In the genomic region with DNA sequence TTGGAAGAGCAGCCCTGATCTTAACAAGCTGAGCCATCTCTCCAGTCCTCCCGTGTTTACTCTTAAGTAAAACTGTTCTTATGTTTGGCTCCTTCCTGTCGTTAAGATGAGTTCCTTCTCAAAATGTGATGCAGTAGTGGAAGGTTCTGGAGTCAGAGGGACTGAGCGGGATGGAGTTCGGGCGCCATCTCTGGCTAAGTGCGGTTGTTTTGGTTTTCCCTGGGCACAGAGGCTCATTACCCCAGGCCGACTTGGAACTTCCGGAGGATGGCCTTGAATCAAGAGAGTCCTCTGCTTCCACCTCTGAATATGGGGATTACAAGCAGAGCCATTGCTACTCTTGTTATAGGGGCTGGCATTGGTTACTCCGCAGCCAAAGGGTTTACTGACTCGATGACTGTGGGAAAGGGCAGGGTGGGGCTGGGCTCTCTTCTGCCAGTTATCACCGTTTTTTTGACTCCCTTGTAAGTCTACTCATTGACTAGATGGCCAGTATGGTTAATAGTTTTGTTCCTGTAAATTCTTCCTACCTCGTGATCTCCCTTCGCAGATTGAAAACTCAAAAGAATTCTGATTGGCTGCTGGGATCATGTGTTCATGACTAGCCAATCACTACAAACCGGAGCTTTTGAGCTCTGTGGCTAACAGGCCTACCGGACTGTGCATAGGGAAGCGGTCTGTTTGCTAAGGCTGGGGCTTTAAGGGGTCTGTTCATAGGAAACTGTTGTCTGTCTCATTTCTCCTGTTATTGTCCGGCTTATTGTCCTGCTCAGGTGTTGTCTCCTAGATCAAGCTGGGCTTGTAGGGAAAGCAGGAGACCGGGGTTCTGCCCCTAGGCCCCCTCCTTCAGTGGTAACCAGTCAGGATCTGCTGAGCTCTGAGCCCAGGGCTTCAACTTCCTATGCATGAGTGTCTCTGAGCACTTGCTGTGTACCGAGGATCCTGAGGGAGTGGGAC, we compare ENCODE assay signal across 7 mouse cellular contexts. TPM values are rescaled to one million over a fixed set of nuclear protein-coding genes. Genes with fewer than 3 reads are reported as not detected.
A peak's percentile ranks its signal among the peaks of the same experiment; 100 is the strongest.
DNase-seq lines count a peak whose midpoint lies in the region; ATAC-seq and TF ChIP-seq lines count a peak whose summit lies in the region.

No protein-coding gene starts in this region.

- H3K9ac ChIP-seq in MEL (ENCODE audit: control insufficient read depth, low read depth, low read length, poor library complexity, severe bottlenecking): peak overlapping the region; percentile 68
- H3K9ac ChIP-seq in stomach, embryonic 14.5 days (replicated peaks; ENCODE audit: low read depth, low read length): no peak overlapping the region

- peak; percentile 37 to 63; a peak in 3 of 4 replicates for ATAC-seq in hematopoietic stem cell, adult 5-6 weeks (replicated peaks in 1 of 2; ENCODE audit: insufficient read depth in 1 of 2, low FRiP score in 2 of 2, low TSS enrichment in 1 of 2, low read depth in 1 of 2, poor library complexity in 2 of 2, severe bottlenecking in 2 of 2)
- ATAC-seq in megakaryocyte-erythroid progenitor cell, adult 5-6 weeks (replicated peaks; ENCODE audit: low FRiP score, low TSS enrichment, poor library complexity, severe bottlenecking): 0 out of 2 replicates have a peak, but pooled peaks have one; percentile 39
- ATAC-seq in stomach, embryonic 14.5 days (ENCODE audit: insufficient number of reproducible peaks, insufficient read depth, low FRiP score, low read depth): 0 out of 2 replicates have a peak, but pooled peaks have one; percentile 66

- no peaks in the 10 kb centered on the region for H3K9me3 ChIP-seq in MEL (replicated peaks; ENCODE audit: insufficient read depth, low read length)
- H3K9me3 ChIP-seq in erythroblast, embryonic 14.5 days (ENCODE audit: control insufficient read depth, low read length): no peaks in the 10 kb centered on the region
- no peaks in the 10 kb centered on the region for H3K9me3 ChIP-seq in stomach, embryonic 14.5 days (ENCODE audit: control insufficient read depth, low read depth, low read length)

- TF ChIP-seq EP300 in MEL (IDR thresholded peaks at IDR 0.05; ENCODE audit: low read depth in 1 of 2, low read length in 2 of 2): peak in 1 of 2 experiments; percentile 54; a peak in 3 of 4 replicates

- H3K27ac ChIP-seq in MEL (ENCODE audit: control insufficient read depth, low read depth, low read length): peak overlapping the region; percentile 88
- H3K27ac ChIP-seq in brown adipose tissue, adult 24 weeks (replicated peaks; ENCODE audit: low read depth, low read length): peak overlapping the region; percentile 22
- H3K27ac ChIP-seq in stomach, embryonic 14.5 days (ENCODE audit: low read length): peak overlapping the region; percentile 94

- H3K4me2 ChIP-seq in stomach, embryonic 14.5 days (replicated peaks; ENCODE audit: low read depth, low read length): peak overlapping the region; percentile 34

- peak; percentile 13 for TF ChIP-seq RAD21 in MEL (IDR thresholded peaks at IDR 0.05; ENCODE audit: low read depth, low read length)

- intact Hi-C loops in left cerebral cortex, postnatal 25 days (cut with DNase I): no loop called here

- H3K27me3 ChIP-seq in MEL (ENCODE audit: control insufficient read depth in 1 of 2, insufficient read depth in 2 of 2, low read length in 2 of 2): no peaks in the 10 kb centered on the region
- H3K27me3 ChIP-seq in erythroblast, embryonic 14.5 days (ENCODE audit: control insufficient read depth): no peaks in the 10 kb centered on the region
- no peaks in the 10 kb centered on the region for H3K27me3 ChIP-seq in stomach, embryonic 14.5 days (ENCODE audit: control insufficient read depth, insufficient read depth, low read length)

- peaks cover 0 to 23% of the 10 kb centered on the region in 2 experiments; a peak in 2 of 4 replicates for H3K36me3 ChIP-seq in MEL (ENCODE audit: control insufficient read depth in 1 of 2, insufficient read depth in 2 of 2, low read length in 2 of 2)
- H3K36me3 ChIP-seq in erythroblast, embryonic 14.5 days (ENCODE audit: control insufficient read depth): peaks cover 43% of the 10 kb centered on the region
- H3K36me3 ChIP-seq in stomach, embryonic 14.5 days (ENCODE audit: control insufficient read depth, insufficient read depth, low read length): peaks cover 3% of the 10 kb centered on the region; the same call in 1 of the 2 replicates

- peak overlapping the region; percentile 55 to 75 for H3K4me3 ChIP-seq in MEL (ENCODE audit: control insufficient read depth in 1 of 2, insufficient read depth in 1 of 2, low read depth in 2 of 2, low read length in 2 of 2)
- H3K4me3 ChIP-seq in brown adipose tissue, adult 24 weeks (ENCODE audit: insufficient read depth, low read depth, low read length): peak overlapping the region; percentile 38
- H3K4me3 ChIP-seq in erythroblast, embryonic 14.5 days (replicated peaks): peak overlapping the region; percentile 60
- no peak overlapping the region for H3K4me3 ChIP-seq in stomach, embryonic 14.5 days (ENCODE audit: low read depth, low read length)

- H3K79me2 ChIP-seq in MEL (ENCODE audit: control insufficient read depth, insufficient read depth, low read length, poor library complexity): peaks cover 27% of the 10 kb centered on the region

- H3K4me1 ChIP-seq in MEL (ENCODE audit: control insufficient read depth in 1 of 2, insufficient read depth in 2 of 2, low read length in 2 of 2): peaks cover 6 to 11% of the 10 kb centered on the region in 2 experiments
- H3K4me1 ChIP-seq in brown adipose tissue, adult 24 weeks (ENCODE audit: control insufficient read depth, insufficient read depth, insufficient read length, low read length): peaks cover 17% of the 10 kb centered on the region
- H3K4me1 ChIP-seq in erythroblast, embryonic 14.5 days (ENCODE audit: control insufficient read depth): peaks cover 53% of the 10 kb centered on the region
- peaks cover 26% of the 10 kb centered on the region for H3K4me1 ChIP-seq in stomach, embryonic 14.5 days (ENCODE audit: control insufficient read depth, insufficient read depth, low read length)

- WGBS in stomach, embryonic 14.5 days: 60% methylated on average over 19 of the region's 19 CpGs

- peak in 1 of 2 experiments; percentile 81; a peak in 2 of 4 replicates for TF ChIP-seq POLR2A in MEL (IDR thresholded peaks at IDR 0.05; ENCODE audit: control insufficient read depth in 1 of 2, insufficient read depth in 1 of 2, low read depth in 1 of 2, low read length in 2 of 2, poor library complexity in 1 of 2)

- DNase-seq in MEL (ENCODE audit: low read depth, low spot score): peak; percentile 96
- DNase-seq in left cerebral cortex, postnatal 25 days (ENCODE audit: low spot score in 2 of 2): peak; percentile 53 to 64

- peak in 2 of 3 experiments; percentile 24 to 32; a peak in 2 of 6 replicates for TF ChIP-seq CTCF in MEL (IDR thresholded peaks at IDR 0.05 in 2 of 3, conservative IDR thresholded peaks at IDR 0.05 in 1 of 3; ENCODE audit: control insufficient read depth in 1 of 3, insufficient read depth in 1 of 3, low read depth in 2 of 3, low read length in 3 of 3, poor library complexity in 1 of 3, severe bottlenecking in 1 of 3)

TF ChIP-seq in MEL, 35 proteins besides CTCF, POLR2A, EP300 and RAD21 (continues in another document):
- TF ChIP-seq GABPA (IDR thresholded peaks at IDR 0.05; ENCODE audit: low read depth, low read length) (no peak), TCF12 (IDR thresholded peaks at IDR 0.05; ENCODE audit: low read depth, low read length) (no peak; the same call in 1 of the 2 replicates), MAX (IDR thresholded peaks at IDR 0.05; ENCODE audit: low read length) (peak; percentile 94), UBTF (IDR thresholded peaks at IDR 0.05; ENCODE audit: borderline replicate concordance, insufficient read depth, low read depth, low read length) (no peak), ZMIZ1 (IDR thresholded peaks at IDR 0.05; ENCODE audit: low read depth, low read length) (peak; percentile 82), MYC (IDR thresholded peaks at IDR 0.05; ENCODE audit: low read depth, low read length) (no peak), USF1 (IDR thresholded peaks at IDR 0.05; ENCODE audit: low read depth, low read length) (peak; percentile 99), E2F4 (IDR thresholded peaks at IDR 0.05; ENCODE audit: borderline replicate concordance, low read depth, low read length) (no peak), GATA1 (IDR thresholded peaks at IDR 0.05; ENCODE audit: low read depth, low read length) (peak; percentile 63; the same call in 1 of the 2 replicates), MAZ (IDR thresholded peaks at IDR 0.05; ENCODE audit: low read depth, low read length) (no peak), JUND (IDR thresholded peaks at IDR 0.05; ENCODE audit: low read depth, low read length) (no peak), CHD1 (IDR thresholded peaks at IDR 0.05; ENCODE audit: low read depth, low read length) (no peak), RCOR1 (IDR thresholded peaks at IDR 0.05; ENCODE audit: low read depth, low read length) (no peak), POLR2AphosphoS5 (IDR thresholded peaks at IDR 0.05; ENCODE audit: borderline replicate concordance, low read depth, low read length) (no peak), NRF1 (IDR thresholded peaks at IDR 0.05; ENCODE audit: insufficient read depth, low read depth, low read length, poor library complexity, severe bottlenecking) (no peak), TBP (IDR thresholded peaks at IDR 0.05; ENCODE audit: low read depth, low read length) (peak; percentile 85), MXI1 (IDR thresholded peaks at IDR 0.05; ENCODE audit: low read depth, low read length) (peak; percentile 68), SIN3A (IDR thresholded peaks at IDR 0.05; ENCODE audit: low read length) (peak; percentile 58; the same call in 1 of the 2 replicates), BHLHE40 (IDR thresholded peaks at IDR 0.05; ENCODE audit: borderline replicate concordance, low read depth, low read length) (no peak), HCFC1 (IDR thresholded peaks at IDR 0.05; ENCODE audit: low read depth, low read length) (peak; percentile 35), ELF1 (IDR thresholded peaks at IDR 0.05; ENCODE audit: low read depth, low read length) (no peak), KAT2A (conservative IDR thresholded peaks at IDR 0.05; ENCODE audit: low read depth, low read length) (no peak)

RNA-seq across cellular contexts. Expression of gene Chmp4b, which starts 25.4 kb away (rescaled TPM):
- 118 TPM in 2 replicates for total RNA-seq in MEL (2012; rRNA removed)
- 100 to 1,000 TPM in 1 of 2 experiments, not detected in 1; 196 TPM for polyA plus RNA-seq in MEL (2012; ENCODE audit: insufficient read depth in 1 of 2, insufficient read length in 2 of 2, low read depth in 1 of 2, low replicate concordance in 2 of 2, missing spikeins in 1 of 2)
- polyA plus RNA-seq in brown adipose tissue, adult 24 weeks (2012; ENCODE audit: insufficient read depth, insufficient read length, missing spikeins): 108 TPM in 2 replicates
- 23.8 and 27.6 TPM in 2 replicates for polyA plus RNA-seq in erythroblast, embryonic 14.5 days (2012)
- total RNA-seq in hematopoietic stem cell, adult 5-6 weeks (2017): 98.4 and 114 TPM in 2 replicates
- total RNA-seq in left cerebral cortex, postnatal 25 days (2021): 100 to 1,000 TPM; 215 to 218 TPM
- 79.5 and 118 TPM in 2 replicates for total RNA-seq in megakaryocyte-erythroid progenitor cell, adult 5-6 weeks (2014; fragmentation: Nextera tagmentation)
- 95.1 and 99.0 TPM in 2 replicates for total RNA-seq in megakaryocyte-erythroid progenitor cell, adult 5-6 weeks (2017)
- polyA plus RNA-seq in stomach, embryonic 14.5 days (2014; fragmentation: Nextera tagmentation; extraction: Ambion mirVana): 18.4 and 19.1 TPM in 2 replicates

Comparison
In these comparisons a context has a peak if more than half of its experiments do, and no peak if none do; other contexts are left out.
1. H3K27ac ChIP-seq: peak in every context shown above with its lines; median percentile 94 in stomach, embryonic 14.5 days; 88 in MEL; 22 in brown adipose tissue, adult 24 weeks.